In the genomic region with DNA sequence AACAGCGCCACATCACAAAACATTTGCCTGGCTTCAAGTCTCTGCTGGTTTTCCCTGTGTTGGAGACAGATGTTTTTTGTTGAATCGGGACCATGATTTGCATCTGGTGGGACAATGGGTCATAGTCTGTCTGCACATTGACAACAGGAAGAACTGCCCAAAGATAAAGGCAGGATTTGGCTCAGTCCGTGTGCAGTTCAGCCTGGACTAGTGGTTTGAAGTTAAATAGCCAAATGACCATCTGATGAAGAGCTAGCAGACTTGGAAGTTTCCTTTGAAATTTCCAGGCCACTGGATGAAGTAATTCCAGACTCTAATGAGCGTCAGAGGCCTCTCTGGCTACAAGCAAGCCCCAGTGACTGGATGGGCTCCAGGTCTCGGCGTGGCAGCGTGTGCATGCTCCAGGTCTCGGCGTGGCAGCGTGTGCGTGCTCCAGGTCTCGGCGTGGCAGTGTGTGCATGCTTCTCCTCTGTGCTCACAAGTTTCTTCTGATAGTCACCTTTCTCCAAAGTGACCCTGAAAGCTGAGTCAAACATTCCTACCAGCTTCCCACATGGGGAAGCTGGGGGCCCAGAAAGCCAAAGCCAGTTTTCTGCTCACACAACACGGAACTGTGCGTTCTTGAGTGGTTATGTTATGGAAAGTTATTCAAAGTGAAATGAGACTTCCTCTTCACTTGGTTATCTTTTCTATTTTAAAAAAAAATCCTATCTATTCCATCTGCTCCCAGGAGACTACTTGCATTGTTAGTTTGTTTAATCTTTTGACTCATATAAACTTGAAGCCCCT, we compare ENCODE assay signal across 15 mouse cellular contexts. TPM values are rescaled to one million over a fixed set of nuclear protein-coding genes. Genes with fewer than 3 reads are reported as not detected.
A peak's percentile ranks its signal among the peaks of the same experiment; 100 is the strongest.
DNase-seq lines count a peak whose midpoint lies in the region; ATAC-seq and TF ChIP-seq lines count a peak whose summit lies in the region.
"Had no signal": no experiment of that assay in that cellular context is flagged by ENCODE, and none has a peak within 500 bp of the region (broad histone marks: within the 10 kb centered on the region; RNA-seq: fewer than 3 reads in every experiment).

No protein-coding gene starts in this region.

- TF ChIP-seq POLR2A in heart, adult 2 months (IDR thresholded peaks at IDR 0.05; ENCODE audit: insufficient read depth, low read depth, low read length), result peak; percentile 61; the same call in 1 of the 2 replicates

- no peaks in the 10 kb centered on the region for H3K79me2 ChIP-seq in heart, adult 2 months (replicated peaks; ENCODE audit: control insufficient read depth, insufficient read depth, low read length)

- H3K9ac ChIP-seq in liver, embryonic 12.5 days, result peak overlapping the region; percentile 72
- H3K9ac ChIP-seq in heart, adult 2 months (ENCODE audit: low read depth, low read length), result no peak overlapping the region
- no peak overlapping the region for H3K9ac ChIP-seq in stomach, embryonic 14.5 days (replicated peaks; ENCODE audit: low read depth, low read length)
- no peak overlapping the region for H3K9ac ChIP-seq in hindbrain, embryonic 16.5 days (ENCODE audit: low read depth, low read length)
- H3K9ac ChIP-seq: hindbrain, embryonic 12.5 days; neural tube, embryonic 12.5 days had no signal

- H3K27ac ChIP-seq in liver, embryonic 12.5 days, result peak overlapping the region; percentile 95
- peak overlapping the region; percentile 73 for H3K27ac ChIP-seq in heart, adult 2 months
- H3K27ac ChIP-seq in stomach, embryonic 14.5 days (ENCODE audit: low read length), result peak overlapping the region; percentile 44; the same call in 1 of the 2 replicates
- no peak overlapping the region for H3K27ac ChIP-seq in hindbrain, embryonic 16.5 days (ENCODE audit: low read depth, low read length)
- H3K27ac ChIP-seq: hindbrain, embryonic 12.5 days; neural tube, embryonic 12.5 days had no signal

- no peaks in the 10 kb centered on the region for H3K9me3 ChIP-seq in liver, embryonic 12.5 days (replicated peaks)
- no peaks in the 10 kb centered on the region for H3K9me3 ChIP-seq in stomach, embryonic 14.5 days (ENCODE audit: control insufficient read depth, low read depth, low read length)
- no peaks in the 10 kb centered on the region for H3K9me3 ChIP-seq in hindbrain, embryonic 16.5 days (ENCODE audit: control insufficient read depth, low read length)
- H3K9me3 ChIP-seq: hindbrain, embryonic 12.5 days; megakaryocyte, embryonic 14.5 days; neural tube, embryonic 12.5 days had no signal

- intact Hi-C loops in heart, adult 2 months (cut with DNase I), result loop anchor here (5.0 kb wide), 1 partner anchor 67 kb away; no protein-coding TSS in a partner anchor

- no peak for ATAC-seq in liver, embryonic 12.5 days
- ATAC-seq in stomach, embryonic 14.5 days (ENCODE audit: insufficient number of reproducible peaks, insufficient read depth, low FRiP score, low read depth), result no peak
- ATAC-seq in hindbrain, embryonic 16.5 days, result no peak
- ATAC-seq in erythroid progenitor cell, adult 5-6 weeks (replicated peaks; ENCODE audit: low FRiP score, poor library complexity, severe bottlenecking), result no peak

- 0 out of 2 replicates have a peak, but pooled peaks cover 3% of the 10 kb centered on the region for H3K27me3 ChIP-seq in liver, embryonic 12.5 days (replicated peaks)
- H3K27me3 ChIP-seq in heart, adult 2 months (ENCODE audit: control insufficient read depth, insufficient read depth, low read length), result no peaks in the 10 kb centered on the region
- H3K27me3 ChIP-seq in stomach, embryonic 14.5 days (ENCODE audit: control insufficient read depth, insufficient read depth, low read length), result no peaks in the 10 kb centered on the region
- H3K27me3 ChIP-seq in hindbrain, embryonic 16.5 days (replicated peaks; ENCODE audit: control insufficient read depth, insufficient read depth, low read length), result no peaks in the 10 kb centered on the region
- H3K27me3 ChIP-seq: hindbrain, embryonic 12.5 days; neural tube, embryonic 12.5 days had no signal

- H3K4me3 ChIP-seq in liver, embryonic 12.5 days, result no peak overlapping the region
- H3K4me3 ChIP-seq in heart, adult 2 months, result no peak overlapping the region
- H3K4me3 ChIP-seq in stomach, embryonic 14.5 days (ENCODE audit: low read depth, low read length), result no peak overlapping the region
- H3K4me3 ChIP-seq in hindbrain, embryonic 16.5 days (ENCODE audit: low read length), result no peak overlapping the region
- H3K4me3 ChIP-seq: hindbrain, embryonic 12.5 days; megakaryocyte, embryonic 14.5 days; neural tube, embryonic 12.5 days had no signal

- H3K4me2 ChIP-seq in liver, embryonic 12.5 days, result no peak overlapping the region
- H3K4me2 ChIP-seq in stomach, embryonic 14.5 days (replicated peaks; ENCODE audit: low read depth, low read length), result no peak overlapping the region
- no peak overlapping the region for H3K4me2 ChIP-seq in hindbrain, embryonic 16.5 days (ENCODE audit: low read length)
- H3K4me2 ChIP-seq: hindbrain, embryonic 12.5 days; neural tube, embryonic 12.5 days had no signal

- peak; percentile 94 for TF ChIP-seq EP300 in heart, adult 2 months (IDR thresholded peaks at IDR 0.05; ENCODE audit: insufficient read depth, low read depth, low read length)

- TF ChIP-seq CTCF in heart, adult 2 months (IDR thresholded peaks at IDR 0.05), result peak; percentile 32

- no peak for DNase-seq in liver
- DNase-seq in heart, adult 2 months, result peak; percentile 61 to 70
- peak; percentile 52 for DNase-seq in heart, postnatal 4 days
- DNase-seq in cerebellum, postnatal 4 days (ENCODE audit: low spot score in 2 of 2), result no peak
- DNase-seq: adrenal gland, postnatal 10 days; cerebellum, adult 8-10 months; layer of hippocampus, postnatal 36 days; right cerebral cortex, postnatal 4 days had no signal

- H3K36me3 ChIP-seq in liver, embryonic 12.5 days, result no peaks in the 10 kb centered on the region
- peaks cover 6% of the 10 kb centered on the region for H3K36me3 ChIP-seq in heart, adult 2 months (ENCODE audit: control insufficient read depth, insufficient read depth, low read length)
- H3K36me3 ChIP-seq in stomach, embryonic 14.5 days (ENCODE audit: control insufficient read depth, insufficient read depth, low read length), result no peaks in the 10 kb centered on the region
- H3K36me3 ChIP-seq in hindbrain, embryonic 16.5 days (ENCODE audit: control insufficient read depth, insufficient read depth, low read length), result no peaks in the 10 kb centered on the region
- H3K36me3 ChIP-seq: hindbrain, embryonic 12.5 days; neural tube, embryonic 12.5 days had no signal

- H3K4me1 ChIP-seq in liver, embryonic 12.5 days, result peaks cover 67% of the 10 kb centered on the region
- H3K4me1 ChIP-seq in heart, adult 2 months (ENCODE audit: control insufficient read depth, insufficient read depth, low read length), result peaks cover 7% of the 10 kb centered on the region
- H3K4me1 ChIP-seq in stomach, embryonic 14.5 days (ENCODE audit: control insufficient read depth, insufficient read depth, low read length), result peaks cover 18% of the 10 kb centered on the region
- no peaks in the 10 kb centered on the region for H3K4me1 ChIP-seq in hindbrain, embryonic 16.5 days (ENCODE audit: control insufficient read depth, insufficient read depth, low read depth, low read length)
- H3K4me1 ChIP-seq: hindbrain, embryonic 12.5 days; megakaryocyte, embryonic 14.5 days; neural tube, embryonic 12.5 days had no signal

- 77% methylated on average over 15 of the region's 15 CpGs for WGBS in liver, embryonic 12.5 days (ENCODE audit: insufficient replicate concordance)
- 36% methylated on average over 15 of the region's 15 CpGs for WGBS in heart, adult 2 months
- 82% methylated on average over 15 of the region's 15 CpGs for WGBS in stomach, embryonic 14.5 days
- 83% methylated on average over 15 of the region's 15 CpGs for WGBS in hindbrain, embryonic 16.5 days

RNA-seq across cellular contexts. Expression of gene Plpp1, which starts 56.3 kb away (rescaled TPM):
- 28.6 and 30.8 TPM in 2 replicates for polyA plus RNA-seq in liver, embryonic 12.5 days (2016; fragmentation: Nextera tagmentation; extraction: Ambion mirVana)
- total RNA-seq in heart, adult 2 months (2021), result 10 to 100 TPM; 51.5 to 51.6 TPM
- polyA plus RNA-seq in heart, adult 2 months (2012; rRNA removed), result 70.0 and 106 TPM in 2 replicates
- 10 to 100 TPM; 72.2 to 78.2 TPM for total RNA-seq in heart, postnatal 4 days (2021)
- 97.1 and 98.9 TPM in 2 replicates for polyA plus RNA-seq in stomach, embryonic 14.5 days (2014; fragmentation: Nextera tagmentation; extraction: Ambion mirVana)
- polyA plus RNA-seq in hindbrain, embryonic 16.5 days (2015; fragmentation: Nextera tagmentation; extraction: Ambion mirVana), result 78.8 and 85.8 TPM in 2 replicates
- 82.2 and 93.7 TPM in 2 replicates for total RNA-seq in erythroid progenitor cell, adult 5-6 weeks (2015; ENCODE audit: low replicate concordance)
- total RNA-seq in erythroid progenitor cell, adult 5-6 weeks (2017; ENCODE audit: low replicate concordance), result 50.8 and 56.6 TPM in 2 replicates

Comparison
In these comparisons a context has a peak if more than half of its experiments do, and no peak if none do; other contexts are left out.
1. DNase-seq: peak in heart, adult 2 months (2 of 2) and heart, postnatal 4 days (single experiment); none in liver (single experiment) and cerebellum, postnatal 4 days (0 of 2).